Mouse (Mus musculus): ENCODE measurements around the gene Pcmt1. TPM values are rescaled to one million over a fixed set of nuclear protein-coding genes. Genes with fewer than 3 reads are reported as not detected.
"Not testable (repeated sequence)": the region's sequence is repeated elsewhere in the genome, so short reads cannot be mapped to it uniquely, and the experiment has no call there.

Gene Pcmt1
- polyA plus RNA-seq, 1 experiment from 2014 or later, result 131 TPM

DNA sequence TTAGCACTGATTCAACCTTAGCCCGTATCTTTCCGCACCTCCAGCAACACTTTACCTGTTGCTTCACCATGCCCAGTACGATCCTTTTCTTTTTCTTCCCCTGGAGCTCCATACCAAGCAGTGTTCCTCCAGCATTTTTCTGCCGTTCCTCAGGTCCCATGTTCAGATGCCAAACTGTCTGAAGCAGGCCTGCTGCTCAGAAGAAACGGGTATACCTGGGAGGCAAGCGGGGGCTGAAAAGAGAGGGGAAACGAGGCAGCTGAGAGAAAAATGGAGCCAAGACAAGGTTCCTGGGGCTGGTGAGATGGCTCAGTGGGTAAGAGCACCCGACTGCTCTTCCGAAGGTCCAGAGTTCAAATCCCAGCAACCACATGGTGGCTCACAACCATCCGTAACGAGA lies 63.8 kb downstream of the Pcmt1 start:
- not testable (repeated sequence) for ATAC-seq (replicated peaks; ENCODE audit: insufficient number of reproducible peaks, low FRiP score, low TSS enrichment, low read depth); H3K36me3 ChIP-seq (replicated peaks; ENCODE audit: control insufficient read depth, insufficient read depth, low read depth, low read length); H3K9me3 ChIP-seq (replicated peaks; ENCODE audit: control insufficient read depth, low read length); H3K27ac ChIP-seq (replicated peaks; ENCODE audit: low read depth, low read length); H3K4me1 ChIP-seq (ENCODE audit: control insufficient read depth, insufficient read depth, low read length); H3K27me3 ChIP-seq (ENCODE audit: control insufficient read depth, insufficient read depth, low read length); DNase-seq (ENCODE audit: low spot score); H3K9ac ChIP-seq (replicated peaks; ENCODE audit: low read length); H3K4me2 ChIP-seq (ENCODE audit: low read depth, low read length); H3K4me3 ChIP-seq (ENCODE audit: low read depth, low read length)
- 92% methylated on average over 9 of the region's 11 CpGs for WGBS

DNA sequence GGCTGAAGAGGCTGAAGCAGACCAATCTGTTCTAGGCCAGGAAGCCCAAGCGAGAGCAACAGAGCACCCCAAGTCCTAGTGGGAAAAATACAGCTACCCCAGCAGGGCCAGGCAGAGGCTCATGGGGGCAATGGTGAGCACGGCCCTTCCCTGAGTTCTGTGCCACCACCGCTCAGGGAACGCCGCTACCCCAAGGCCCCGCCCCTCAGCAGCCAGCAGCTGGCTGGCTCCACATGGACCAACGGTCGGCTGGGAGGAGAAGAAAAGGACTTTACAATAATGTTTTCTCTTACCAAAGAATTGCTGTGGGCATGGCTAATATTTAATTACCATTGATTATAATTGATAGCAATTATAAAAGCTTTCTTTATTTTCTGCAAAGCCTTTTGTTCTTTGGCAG lies 66.1 kb downstream of the Pcmt1 start:
- DNase-seq (ENCODE audit: low spot score) (no peak), ATAC-seq (replicated peaks; ENCODE audit: insufficient number of reproducible peaks, low FRiP score, low TSS enrichment, low read depth) (no peak)
- H3K27me3 ChIP-seq (ENCODE audit: control insufficient read depth, insufficient read depth, low read length), result no peaks in the 10 kb centered on the region
- H3K4me2 ChIP-seq (ENCODE audit: low read depth, low read length), result no peak overlapping the region
- H3K4me3 ChIP-seq (ENCODE audit: low read depth, low read length), result no peak overlapping the region
- H3K9me3 ChIP-seq (replicated peaks; ENCODE audit: control insufficient read depth, low read length), result no peaks in the 10 kb centered on the region
- H3K9ac ChIP-seq (replicated peaks; ENCODE audit: low read length), result no peak overlapping the region
- no peak overlapping the region for H3K27ac ChIP-seq (replicated peaks; ENCODE audit: low read depth, low read length)
- H3K36me3 ChIP-seq (replicated peaks; ENCODE audit: control insufficient read depth, insufficient read depth, low read depth, low read length), result no peaks in the 10 kb centered on the region
- no peaks in the 10 kb centered on the region for H3K4me1 ChIP-seq (ENCODE audit: control insufficient read depth, insufficient read depth, low read length)
- WGBS, result 86% methylated on average over 8 of the region's 8 CpGs

DNA sequence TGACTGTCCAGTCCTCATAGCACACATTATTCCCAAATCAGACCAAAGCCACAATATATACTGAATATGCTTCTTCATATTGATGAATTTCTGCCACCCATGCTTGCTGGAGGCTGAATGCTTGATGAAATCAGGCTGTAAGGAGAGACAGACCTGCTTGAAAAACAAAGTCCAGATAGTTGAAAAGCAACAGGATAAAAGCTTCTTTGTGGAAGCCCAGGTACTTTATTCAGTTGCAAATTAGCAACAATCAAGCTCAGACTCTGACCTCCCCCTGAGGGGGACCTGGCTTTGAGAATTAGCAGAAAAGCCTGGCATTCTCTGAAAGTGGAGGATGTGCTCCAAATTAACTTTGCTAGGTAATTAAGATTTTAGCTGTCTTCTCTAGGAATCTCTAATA lies 68.7 kb downstream of the Pcmt1 start:
- not testable (repeated sequence) for DNase-seq (ENCODE audit: low spot score); ATAC-seq (replicated peaks; ENCODE audit: insufficient number of reproducible peaks, low FRiP score, low TSS enrichment, low read depth)

DNA sequence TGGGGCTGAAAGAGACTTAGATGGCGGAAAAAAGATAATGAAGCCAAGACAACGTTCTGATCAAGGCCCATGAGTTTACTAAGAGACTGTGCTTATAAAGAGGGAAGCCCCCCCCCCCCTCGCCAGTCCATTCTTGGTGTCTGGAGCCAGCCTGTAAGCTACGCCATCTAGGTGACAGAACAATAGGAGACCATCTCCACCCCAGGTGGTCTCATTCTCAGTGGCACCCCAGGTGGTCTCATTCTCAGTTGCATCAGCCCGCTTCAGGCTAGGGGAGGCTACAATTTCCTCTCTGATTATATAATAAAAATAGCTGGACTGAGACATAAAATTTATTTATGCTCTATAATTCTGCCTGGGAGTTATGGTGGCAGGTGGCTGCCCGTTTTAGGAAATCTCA lies 69.3 kb downstream of the Pcmt1 start:
- Histone ChIP-seq H3K36me3 (replicated peaks; ENCODE audit: control insufficient read depth, insufficient read depth, low read depth, low read length) (no peaks in the 10 kb centered on the region), H3K27me3 (ENCODE audit: control insufficient read depth, insufficient read depth, low read length) (no peaks in the 10 kb centered on the region), H3K4me1 (ENCODE audit: control insufficient read depth, insufficient read depth, low read length) (no peaks in the 10 kb centered on the region), H3K4me2 (ENCODE audit: low read depth, low read length) (no peak overlapping the region), H3K9me3 (replicated peaks; ENCODE audit: control insufficient read depth, low read length) (no peaks in the 10 kb centered on the region), H3K9ac (replicated peaks; ENCODE audit: low read length) (no peak overlapping the region), H3K27ac (replicated peaks; ENCODE audit: low read depth, low read length) (no peak overlapping the region), H3K4me3 (ENCODE audit: low read depth, low read length) (no peak overlapping the region)
- ATAC-seq (replicated peaks; ENCODE audit: insufficient number of reproducible peaks, low FRiP score, low TSS enrichment, low read depth) (no peak), DNase-seq (ENCODE audit: low spot score) (no peak)
- 59% methylated on average over 6 of the region's 6 CpGs for WGBS

More for the DNA sequence above, 68.7 kb downstream of the Pcmt1 start:
- H3K9me3 ChIP-seq (replicated peaks; ENCODE audit: control insufficient read depth, low read length); H3K9ac ChIP-seq (replicated peaks; ENCODE audit: low read length); H3K4me2 ChIP-seq (ENCODE audit: low read depth, low read length); H3K36me3 ChIP-seq (replicated peaks; ENCODE audit: control insufficient read depth, insufficient read depth, low read depth, low read length); H3K4me1 ChIP-seq (ENCODE audit: control insufficient read depth, insufficient read depth, low read length); H3K27ac ChIP-seq (replicated peaks; ENCODE audit: low read depth, low read length); H3K4me3 ChIP-seq (ENCODE audit: low read depth, low read length); H3K27me3 ChIP-seq (ENCODE audit: control insufficient read depth, insufficient read depth, low read length): not testable (repeated sequence)

DNA sequence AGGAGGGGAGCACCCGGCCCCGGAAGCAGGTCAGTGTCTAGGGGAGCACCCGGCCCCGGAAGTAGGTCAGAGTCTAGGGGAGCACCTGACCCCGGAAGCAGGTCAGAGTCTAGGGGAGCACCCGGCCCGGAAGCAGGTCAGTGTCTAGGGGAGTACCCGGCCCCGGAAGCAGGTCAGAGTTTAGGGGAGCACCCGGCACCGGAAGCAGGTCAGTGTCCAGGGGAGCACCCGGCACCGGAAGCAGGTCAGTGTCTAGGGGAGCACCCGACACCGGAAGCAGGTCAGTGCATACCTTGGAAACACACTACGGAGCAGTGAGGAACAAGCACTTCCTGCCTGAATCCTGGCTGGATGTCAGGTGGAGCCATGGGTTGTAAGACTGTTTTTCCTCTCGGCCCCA lies 72.3 kb downstream of the Pcmt1 start:
- H3K4me3 ChIP-seq (ENCODE audit: low read depth, low read length), result no peak overlapping the region
- H3K4me1 ChIP-seq (ENCODE audit: control insufficient read depth, insufficient read depth, low read length), result no peaks in the 10 kb centered on the region
- no peak overlapping the region for H3K27ac ChIP-seq (replicated peaks; ENCODE audit: low read depth, low read length)
- WGBS, result 92% methylated on average over 17 of the region's 17 CpGs
- ATAC-seq (replicated peaks; ENCODE audit: insufficient number of reproducible peaks, low FRiP score, low TSS enrichment, low read depth) (no peak), DNase-seq (ENCODE audit: low spot score) (no peak)
- H3K27me3 ChIP-seq (ENCODE audit: control insufficient read depth, insufficient read depth, low read length), result no peaks in the 10 kb centered on the region
- H3K9me3 ChIP-seq (replicated peaks; ENCODE audit: control insufficient read depth, low read length), result no peaks in the 10 kb centered on the region
- H3K9ac ChIP-seq (replicated peaks; ENCODE audit: low read length), result no peak overlapping the region
- no peak overlapping the region for H3K4me2 ChIP-seq (ENCODE audit: low read depth, low read length)
- no peaks in the 10 kb centered on the region for H3K36me3 ChIP-seq (replicated peaks; ENCODE audit: control insufficient read depth, insufficient read depth, low read depth, low read length)

DNA sequence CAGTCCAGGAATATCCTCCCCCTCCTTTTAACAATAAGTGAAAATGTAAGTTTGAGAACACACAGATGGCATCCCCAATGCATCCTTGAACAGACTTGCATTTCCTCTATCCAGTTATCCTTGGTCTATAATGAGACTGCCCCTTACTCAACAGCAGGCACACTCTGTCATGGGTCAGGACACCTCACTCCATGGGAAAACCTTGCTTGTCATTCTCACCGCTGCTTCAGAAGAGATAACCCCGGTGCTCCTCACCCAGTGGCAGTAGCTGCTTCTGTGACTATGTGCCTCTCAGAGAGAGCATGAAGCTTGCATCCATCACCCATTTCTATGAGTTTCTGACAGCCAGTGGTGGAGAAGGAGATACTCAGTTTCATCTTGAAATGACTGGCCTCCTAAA lies 74.5 kb downstream of the Pcmt1 start:
- WGBS, result 84% methylated on average over 2 of the region's 2 CpGs
- H3K9ac ChIP-seq (replicated peaks; ENCODE audit: low read length), result no peak overlapping the region

DNA sequence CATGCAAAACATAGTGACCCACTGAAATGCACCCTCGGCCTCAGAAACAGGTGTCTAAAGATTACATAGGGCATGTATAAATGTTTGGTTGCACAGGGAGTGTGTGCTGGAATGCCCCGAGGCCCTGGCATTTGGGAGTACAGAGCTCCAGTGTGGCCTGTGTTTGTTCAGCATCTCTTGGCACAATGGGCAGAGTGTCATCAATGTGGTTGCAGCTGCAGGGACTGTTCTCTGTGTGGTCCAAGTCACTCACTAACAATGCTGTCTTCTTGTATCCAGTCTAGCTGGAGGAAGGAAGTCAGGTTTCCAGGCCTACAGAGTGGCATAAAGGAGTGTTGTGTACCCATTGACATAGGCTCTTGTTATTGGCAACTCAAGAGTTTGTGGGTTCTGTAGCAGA lies 75.8 kb downstream of the Pcmt1 start:
- ATAC-seq (replicated peaks; ENCODE audit: insufficient number of reproducible peaks, low FRiP score, low TSS enrichment, low read depth) (no peak), DNase-seq (ENCODE audit: low spot score) (no peak)
- Histone ChIP-seq H3K4me2 (ENCODE audit: low read depth, low read length) (no peak overlapping the region), H3K36me3 (replicated peaks; ENCODE audit: control insufficient read depth, insufficient read depth, low read depth, low read length) (no peaks in the 10 kb centered on the region), H3K27me3 (ENCODE audit: control insufficient read depth, insufficient read depth, low read length) (no peaks in the 10 kb centered on the region), H3K9me3 (replicated peaks; ENCODE audit: control insufficient read depth, low read length) (no peaks in the 10 kb centered on the region), H3K9ac (replicated peaks; ENCODE audit: low read length) (no peak overlapping the region), H3K27ac (replicated peaks; ENCODE audit: low read depth, low read length) (no peak overlapping the region), H3K4me1 (ENCODE audit: control insufficient read depth, insufficient read depth, low read length) (no peaks in the 10 kb centered on the region), H3K4me3 (ENCODE audit: low read depth, low read length) (no peak overlapping the region)
- 54% methylated on average over 2 of the region's 2 CpGs for WGBS

More for the DNA sequence above, 74.5 kb downstream of the Pcmt1 start:
- Histone ChIP-seq H3K27ac (replicated peaks; ENCODE audit: low read depth, low read length) (no peak overlapping the region), H3K4me2 (ENCODE audit: low read depth, low read length) (no peak overlapping the region), H3K4me3 (ENCODE audit: low read depth, low read length) (no peak overlapping the region), H3K4me1 (ENCODE audit: control insufficient read depth, insufficient read depth, low read length) (no peaks in the 10 kb centered on the region), H3K9me3 (replicated peaks; ENCODE audit: control insufficient read depth, low read length) (no peaks in the 10 kb centered on the region), H3K27me3 (ENCODE audit: control insufficient read depth, insufficient read depth, low read length) (no peaks in the 10 kb centered on the region), H3K36me3 (replicated peaks; ENCODE audit: control insufficient read depth, insufficient read depth, low read depth, low read length) (no peaks in the 10 kb centered on the region)
- ATAC-seq (replicated peaks; ENCODE audit: insufficient number of reproducible peaks, low FRiP score, low TSS enrichment, low read depth) (no peak), DNase-seq (ENCODE audit: low spot score) (no peak)

DNA sequence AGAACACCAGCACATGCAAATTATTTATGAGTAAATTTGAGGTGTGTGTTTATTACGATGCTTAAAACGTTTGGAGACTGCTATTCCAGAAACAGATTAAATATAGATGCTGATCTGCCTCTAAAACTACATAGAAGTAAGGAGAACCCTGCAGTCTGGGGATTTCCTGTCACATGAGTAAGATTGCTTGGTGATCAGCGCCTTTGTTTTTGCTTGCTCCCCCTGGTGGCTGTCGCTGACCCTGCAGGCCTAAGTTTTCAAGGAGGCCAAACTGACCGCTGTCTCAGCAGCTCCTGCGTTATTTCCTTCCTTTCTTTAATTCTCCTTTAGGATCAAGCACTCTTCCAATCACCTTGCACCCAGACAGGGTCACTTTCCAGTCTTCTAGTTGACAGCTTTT lies 80.3 kb downstream of the Pcmt1 start:
- 15% methylated on average over 6 of the region's 6 CpGs for WGBS
- Histone ChIP-seq H3K27ac (replicated peaks; ENCODE audit: low read depth, low read length) (no peak overlapping the region), H3K27me3 (ENCODE audit: control insufficient read depth, insufficient read depth, low read length) (no peaks in the 10 kb centered on the region), H3K9me3 (replicated peaks; ENCODE audit: control insufficient read depth, low read length) (no peaks in the 10 kb centered on the region), H3K9ac (replicated peaks; ENCODE audit: low read length) (no peak overlapping the region), H3K36me3 (replicated peaks; ENCODE audit: control insufficient read depth, insufficient read depth, low read depth, low read length) (no peaks in the 10 kb centered on the region), H3K4me2 (ENCODE audit: low read depth, low read length) (no peak overlapping the region), H3K4me1 (ENCODE audit: control insufficient read depth, insufficient read depth, low read length) (no peaks in the 10 kb centered on the region), H3K4me3 (ENCODE audit: low read depth, low read length) (no peak overlapping the region)
- peak; percentile 78 for DNase-seq (ENCODE audit: low spot score)
- no peak for ATAC-seq (replicated peaks; ENCODE audit: insufficient number of reproducible peaks, low FRiP score, low TSS enrichment, low read depth)

Measured in embryonic facial prominence, embryonic 11.5 days (tissue).